Mouse (Mus musculus) mature B cell (primary cell): Measurements from ENCODE around the gene Snx29.

Experiments
- in situ Hi-C: fragments of 300-500 bp; cut with MboI; formaldehyde crosslinking; loops from 2 replicates; pipeline ENCODE4 v1.14.3; 2019

Snx29 gene

GRCm38 (mm10) chr16:11685735-11686340 lies 363.1 kb downstream of the Snx29 start:
- in situ Hi-C loops, result no loop called here

GRCm38 (mm10) chr16:11687836-11688235 lies 365.1 kb downstream of the Snx29 start:
- in situ Hi-C loops, result no loop called here

GRCm38 (mm10) chr16:11688281-11689005 lies 365.7 kb downstream of the Snx29 start:
- in situ Hi-C loops, result no loop called here

- in situ Hi-C loops, result no loop called here
Measured at GRCm38 (mm10) chr16:11690097-11690496, 367.4 kb downstream of the Snx29 start.

GRCm38 (mm10) chr16:11690756-11691155 lies 368.0 kb downstream of the Snx29 start:
- in situ Hi-C loops, result no loop called here

- in situ Hi-C loops, result no loop called here
Measured at GRCm38 (mm10) chr16:11691487-11692200, 368.9 kb downstream of the Snx29 start.

GRCm38 (mm10) chr16:11692744-11693143 lies 370.0 kb downstream of the Snx29 start:
- in situ Hi-C loops, result no loop called here

GRCm38 (mm10) chr16:11694386-11694785 lies 371.7 kb downstream of the Snx29 start:
- in situ Hi-C loops, result no loop called here

GRCm38 (mm10) chr16:11696767-11697166 lies 374.1 kb downstream of the Snx29 start:
- in situ Hi-C loops, result no loop called here

GRCm38 (mm10) chr16:11697710-11698357 lies 375.1 kb downstream of the Snx29 start:
- in situ Hi-C loops, result no loop called here

- in situ Hi-C loops, result no loop called here
Measured at GRCm38 (mm10) chr16:11701579-11701978, 378.9 kb downstream of the Snx29 start.

GRCm38 (mm10) chr16:11704096-11704495 lies 381.4 kb downstream of the Snx29 start:
- in situ Hi-C loops, result no loop called here

GRCm38 (mm10) chr16:11705456-11705855 lies 382.7 kb downstream of the Snx29 start:
- in situ Hi-C loops, result no loop called here

GRCm38 (mm10) chr16:11708097-11708496 lies 385.4 kb downstream of the Snx29 start:
- in situ Hi-C loops, result no loop called here

- in situ Hi-C loops, result no loop called here
Measured at GRCm38 (mm10) chr16:11709382-11709781, 386.7 kb downstream of the Snx29 start.

- in situ Hi-C loops, result no loop called here
Measured at GRCm38 (mm10) chr16:11709999-11710667, 387.4 kb downstream of the Snx29 start.

- in situ Hi-C loops, result no loop called here
Measured at GRCm38 (mm10) chr16:11713265-11713865, 390.7 kb downstream of the Snx29 start.

GRCm38 (mm10) chr16:11716932-11717331 lies 394.2 kb downstream of the Snx29 start:
- in situ Hi-C loops, result no loop called here

GRCm38 (mm10) chr16:11725901-11726300 lies 403.2 kb downstream of the Snx29 start:
- in situ Hi-C loops, result no loop called here

GRCm38 (mm10) chr16:11727331-11727730 lies 404.6 kb downstream of the Snx29 start:
- in situ Hi-C loops, result no loop called here

GRCm38 (mm10) chr16:11728131-11728530 lies 405.4 kb downstream of the Snx29 start:
- in situ Hi-C loops, result no loop called here
